Mouse (Mus musculus) CD4-positive naive resting alpha-beta T cell, adult 57 days (primary cell): ENCODE data around the gene Epb42. TPM values are rescaled to one million over a fixed set of nuclear protein-coding genes. Genes with fewer than 3 reads are reported as not detected.

Experiments used
- total RNA-seq: library from RNA; stranded (reverse); gene quantifications from one replicate; pipeline ENCODE4 v1.2.4, GENCODE M21; 2023

Epb42 gene
- total RNA-seq, result not detected

DNA sequence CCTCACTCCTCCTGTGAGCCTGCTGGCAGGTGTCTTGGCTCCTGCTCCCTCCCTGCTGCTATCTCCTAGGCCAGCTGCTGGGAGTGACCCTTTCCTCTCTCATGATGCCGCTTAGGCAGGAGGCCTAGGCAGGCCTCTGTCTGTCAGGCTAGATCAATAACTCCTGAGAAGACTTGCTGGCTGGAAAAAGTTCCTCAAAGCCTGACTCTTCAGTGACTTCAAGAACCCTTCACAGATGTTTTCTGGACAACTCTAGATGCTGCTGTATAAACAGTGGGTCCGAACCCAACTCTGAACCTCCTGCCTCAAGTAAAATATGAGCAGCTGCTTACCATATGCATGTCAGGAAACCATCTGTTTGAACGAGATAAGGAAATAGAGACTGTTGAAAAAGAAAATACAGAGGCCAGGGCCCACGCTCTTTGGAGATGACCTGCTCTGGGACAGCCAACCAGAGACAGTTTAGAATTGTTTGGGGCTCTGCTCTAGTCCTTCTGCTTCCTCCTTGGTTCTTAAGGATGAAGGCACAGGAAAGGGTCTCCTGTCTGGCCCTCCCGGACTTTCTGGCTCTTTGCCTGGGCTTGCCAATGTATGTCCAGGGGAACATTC lies at the start of gene Epb42:
Gene Epb42 (minus strand): TSS at position 340 of the 609 bp plus-strand sequence.

DNA sequence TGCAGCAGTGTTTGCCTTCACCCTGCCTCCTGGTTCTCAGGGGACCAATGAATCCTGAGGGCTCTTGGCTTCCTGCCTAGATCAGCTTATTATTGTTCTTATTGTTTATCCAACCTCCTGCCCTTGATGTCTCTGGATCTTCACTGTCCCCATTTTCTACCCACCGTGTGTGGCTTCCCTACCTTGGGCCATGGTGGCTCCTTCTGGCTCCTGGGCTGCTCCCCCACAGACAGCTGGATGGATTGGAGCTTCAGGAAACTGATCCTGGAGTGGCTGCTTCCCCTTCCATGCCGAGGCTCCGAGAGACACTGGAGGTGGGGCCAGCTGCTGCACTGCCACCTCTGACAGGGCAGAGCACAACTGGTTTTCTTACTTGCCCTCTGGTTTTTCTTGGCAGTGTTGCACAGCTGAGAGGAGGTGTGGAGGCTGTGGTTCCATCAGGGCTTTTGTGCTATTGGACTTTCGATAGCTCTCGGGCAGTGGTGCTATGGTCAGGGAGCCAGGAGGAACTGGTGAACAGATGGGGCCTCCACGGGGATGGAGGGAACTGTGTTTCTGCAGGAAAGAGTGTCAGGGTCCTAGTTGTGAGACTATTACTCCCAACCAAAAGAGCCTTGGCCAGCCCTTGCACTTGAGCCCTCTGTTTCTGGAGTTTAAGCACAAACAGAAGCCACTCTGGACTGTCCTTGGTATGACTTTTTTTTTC lies 48.8 kb upstream of the Epb42 start, which contains the start of gene Tgm5:
Gene Tgm5 (minus strand): TSS at position 362 of the 706 bp plus-strand sequence.

DNA sequence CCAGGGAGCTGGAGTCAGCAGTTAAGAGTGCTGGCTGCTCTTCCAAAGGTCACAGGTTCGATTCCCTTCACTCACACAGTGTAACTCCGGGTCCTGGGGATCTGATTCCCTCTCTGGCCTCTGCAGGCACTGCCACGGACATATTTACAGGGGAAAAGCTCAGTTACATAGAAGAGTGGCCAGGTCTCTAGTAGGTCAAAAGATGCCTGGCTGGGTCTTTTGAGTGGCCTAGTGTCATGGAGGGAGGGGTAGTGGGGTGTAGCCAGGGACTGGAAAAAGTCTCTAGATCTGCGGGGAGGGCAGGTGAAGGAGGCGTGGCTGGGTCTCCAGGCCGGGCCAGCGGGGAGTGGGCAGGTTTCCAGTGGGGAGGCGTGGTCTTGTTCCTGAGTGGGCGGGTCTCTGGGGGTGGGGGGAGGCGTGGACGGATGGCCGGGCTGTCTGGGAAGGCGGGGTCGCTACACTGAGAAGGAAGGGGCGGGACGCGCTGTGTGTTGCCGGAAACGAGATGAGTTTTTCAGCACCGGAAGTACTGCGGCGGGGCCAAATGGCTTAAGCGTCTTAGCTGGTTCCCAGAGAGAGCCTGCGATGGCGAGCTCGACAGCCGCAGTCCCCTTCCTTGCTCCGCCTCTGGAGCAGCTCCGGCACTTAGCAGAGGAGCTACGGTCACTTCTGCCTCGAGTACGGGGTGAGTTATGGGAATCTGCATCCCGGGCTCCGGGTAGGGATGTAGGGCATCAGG lies 28.8 kb downstream of the Epb42 start, which contains the start of gene Ccndbp1:
Gene Ccndbp1 (plus strand): TSS at position 479 of the 739 bp plus-strand sequence.

DNA sequence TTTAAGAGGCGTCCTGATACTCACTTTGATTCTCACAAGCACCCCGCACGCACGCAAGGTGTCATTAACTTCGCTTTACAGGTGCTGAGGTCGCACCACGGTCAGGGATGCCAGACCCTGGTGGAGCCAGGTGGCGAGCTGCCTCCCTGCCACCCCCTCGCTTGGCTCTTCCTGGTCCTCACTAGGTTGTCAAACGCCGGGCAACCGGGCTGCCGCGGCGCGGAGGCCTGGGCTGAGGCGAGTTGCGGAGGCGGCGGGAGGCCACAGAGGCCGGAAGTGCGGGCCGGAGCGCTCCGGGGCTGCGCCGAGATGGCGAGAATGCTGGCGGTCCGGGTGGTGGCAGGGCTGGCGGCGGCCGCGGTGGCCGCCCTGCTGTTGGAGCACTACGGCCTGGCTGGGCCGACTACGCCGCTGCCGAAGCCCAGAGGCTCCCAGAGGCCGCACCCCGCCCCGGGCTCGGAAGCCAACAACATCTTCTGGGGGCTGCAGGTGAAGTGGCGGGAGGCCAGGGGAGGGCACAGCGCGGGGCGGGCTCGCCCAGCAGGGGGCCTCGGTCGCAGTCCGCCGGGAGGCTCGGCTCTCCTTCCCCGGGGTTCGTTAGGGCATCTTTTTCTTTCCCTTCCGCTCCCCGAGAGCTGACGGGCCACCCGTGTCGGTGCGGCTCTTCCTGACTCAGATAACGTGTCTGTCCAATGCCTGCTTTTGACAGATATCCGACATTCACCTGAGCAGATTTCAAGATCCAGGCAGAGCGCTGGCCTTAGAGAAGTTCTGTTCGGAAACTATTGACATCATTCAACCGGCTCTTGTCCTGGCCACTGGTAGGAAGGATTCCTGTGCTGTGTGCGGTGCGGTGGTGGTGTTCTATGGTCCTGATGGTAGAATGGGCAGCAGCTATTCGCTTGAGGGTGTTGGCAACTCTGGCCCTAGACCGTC lies 59.6 kb downstream of the Epb42 start, which contains the start of gene Tmem62:
Gene Tmem62 (plus strand): TSS at position 28 of the 936 bp plus-strand sequence.

GRCm38 (mm10) chr2:120970559-120971080 lies 66.3 kb downstream of the Epb42 start, which contains the start of gene Ubr1:
Ubr1 (minus strand) TSS chr2:120970715.

Other genes with a start within 250 kb of the Epb42 start
- 39.1 TPM for gene Cdan1, start 186.9 kb downstream of the Epb42 start, total RNA-seq
- 13.3 TPM for gene Ttbk2, start 186.5 kb downstream of the Epb42 start, total RNA-seq
- gene Ubr1, start 66.4 kb downstream of the Epb42 start, total RNA-seq, result 67.5 TPM
- gene Tmem62, start 60.1 kb downstream of the Epb42 start, total RNA-seq, result 31.6 TPM
- gene Ccndbp1, start 28.7 kb downstream of the Epb42 start, total RNA-seq, result 80.3 TPM
- not detected for gene Tgm5, start 48.8 kb upstream of the Epb42 start, total RNA-seq
- not detected for gene Tgm7, start 72.7 kb upstream of the Epb42 start, total RNA-seq
- gene Adal, start 103.4 kb upstream of the Epb42 start, total RNA-seq, result 20.6 TPM
- gene Lcmt2, start 103.6 kb upstream of the Epb42 start, total RNA-seq, result 14.9 TPM
- 64.1 TPM for gene Tubgcp4, start 133.6 kb upstream of the Epb42 start, total RNA-seq
- gene Zscan29, start 134.1 kb upstream of the Epb42 start, total RNA-seq, result 30.4 TPM
- gene Trp53bp1, start 234.3 kb upstream of the Epb42 start, total RNA-seq, result 82.7 TPM